Mouse (Mus musculus) embryo, embryonic 9.5 days (tissue): ENCODE measurements around the gene Gdf1.

Experiments used
- DNase-seq: peaks from one replicate; pipeline ENCODE4 v3.0.0-alpha.2; 2017; ENCODE audit errors: extremely low spot score

The Gdf1 gene

DNA sequence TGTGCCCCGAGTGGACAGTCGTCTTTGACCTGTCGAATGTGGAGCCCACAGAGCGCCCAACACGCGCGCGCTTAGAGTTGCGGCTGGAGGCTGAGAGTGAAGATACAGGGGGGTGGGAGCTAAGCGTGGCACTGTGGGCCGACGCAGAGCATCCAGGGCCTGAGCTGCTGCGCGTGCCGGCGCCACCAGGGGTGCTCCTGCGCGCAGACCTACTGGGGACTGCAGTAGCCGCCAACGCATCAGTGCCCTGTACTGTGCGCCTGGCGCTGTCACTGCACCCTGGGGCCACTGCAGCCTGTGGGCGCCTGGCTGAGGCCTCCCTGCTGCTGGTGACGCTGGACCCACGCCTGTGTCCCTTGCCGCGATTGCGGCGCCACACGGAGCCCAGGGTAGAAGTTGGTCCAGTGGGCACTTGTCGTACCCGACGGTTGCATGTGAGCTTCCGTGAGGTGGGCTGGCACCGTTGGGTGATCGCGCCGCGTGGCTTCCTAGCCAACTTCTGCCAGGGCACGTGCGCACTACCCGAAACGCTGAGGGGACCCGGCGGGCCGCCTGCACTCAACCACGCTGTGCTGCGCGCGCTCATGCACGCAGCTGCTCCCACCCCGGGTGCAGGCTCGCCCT lies 1.2 kb downstream of the Gdf1 start:
- no peak for DNase-seq

DNA sequence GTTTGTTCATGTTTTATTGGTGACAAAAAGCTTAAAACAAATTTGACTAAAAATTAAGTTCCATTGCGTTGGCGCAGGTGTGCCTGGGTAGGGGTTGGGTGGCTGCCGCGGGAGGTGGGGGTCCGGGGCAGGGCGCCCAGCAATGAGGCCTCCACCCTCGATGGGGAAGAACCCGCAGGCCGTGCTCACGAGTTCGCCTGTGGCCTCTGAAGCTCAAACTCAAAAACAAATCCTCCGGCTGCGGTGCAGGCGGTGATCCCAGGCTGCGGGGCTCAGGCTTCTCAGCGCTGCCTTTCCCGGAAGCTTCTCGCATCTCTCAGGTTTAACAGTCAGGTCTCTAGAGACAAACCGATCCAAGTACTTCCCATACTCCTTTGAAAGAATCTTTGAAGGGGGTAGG lies 1.9 kb downstream of the Gdf1 start:
- no peak for DNase-seq

DNA sequence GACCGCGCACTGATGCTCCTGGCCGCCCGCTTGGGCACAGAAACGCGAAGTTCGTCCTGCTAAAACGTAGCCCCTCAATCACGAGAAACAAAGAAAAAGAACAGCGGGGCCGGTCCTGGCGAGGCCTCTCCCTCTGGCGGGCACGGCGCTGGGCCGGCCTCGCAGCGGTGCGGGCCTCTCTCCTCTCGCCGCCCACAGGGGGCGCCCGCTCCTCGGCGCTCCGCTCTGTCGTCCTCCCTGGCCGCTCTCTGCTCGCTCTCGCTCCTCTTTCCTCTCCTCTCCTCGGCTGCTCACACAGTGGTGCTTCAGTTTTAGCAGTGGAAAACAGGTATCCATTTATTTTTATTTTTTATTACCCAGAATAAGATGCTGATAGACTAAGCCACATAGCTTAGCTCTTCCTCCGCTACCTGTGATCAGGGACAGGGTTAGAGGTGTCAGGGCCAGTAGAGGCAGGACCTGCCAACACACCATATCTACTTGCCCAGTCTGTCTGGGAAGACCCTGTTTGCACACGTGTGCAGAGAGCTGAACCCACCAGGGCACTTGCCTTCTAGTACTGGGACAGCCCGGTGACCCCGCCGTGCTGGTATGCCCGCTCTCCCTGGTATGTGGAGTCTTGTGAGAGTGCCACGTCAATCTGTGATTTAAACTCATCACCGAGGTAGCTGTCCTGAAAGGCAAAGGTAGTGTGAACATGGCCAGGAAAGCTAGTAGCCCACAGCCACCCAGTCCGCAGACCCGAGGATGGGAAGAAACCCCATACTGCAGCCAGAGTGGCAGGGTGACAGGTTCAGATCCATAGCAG lies 2.7 kb downstream of the Gdf1 start:
- peak; percentile 80 for DNase-seq

DNA sequence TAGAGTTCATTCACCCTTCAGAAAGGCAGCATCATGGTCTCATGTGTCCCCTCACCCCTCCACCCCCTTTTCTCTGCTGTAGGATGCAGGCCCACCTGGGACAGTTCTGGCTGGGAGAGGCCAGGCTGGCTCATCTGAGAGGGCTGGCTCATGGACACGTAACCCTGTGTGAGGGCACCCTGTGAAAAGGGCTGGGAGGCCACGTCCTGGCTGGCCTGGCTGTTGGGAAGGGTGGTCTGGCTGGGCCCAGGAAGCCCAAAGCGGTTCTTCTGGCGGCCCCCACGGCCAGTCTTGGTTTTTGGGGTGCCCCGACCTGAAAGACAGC lies 3.2 kb downstream of the Gdf1 start:
- no peak for DNase-seq

DNA sequence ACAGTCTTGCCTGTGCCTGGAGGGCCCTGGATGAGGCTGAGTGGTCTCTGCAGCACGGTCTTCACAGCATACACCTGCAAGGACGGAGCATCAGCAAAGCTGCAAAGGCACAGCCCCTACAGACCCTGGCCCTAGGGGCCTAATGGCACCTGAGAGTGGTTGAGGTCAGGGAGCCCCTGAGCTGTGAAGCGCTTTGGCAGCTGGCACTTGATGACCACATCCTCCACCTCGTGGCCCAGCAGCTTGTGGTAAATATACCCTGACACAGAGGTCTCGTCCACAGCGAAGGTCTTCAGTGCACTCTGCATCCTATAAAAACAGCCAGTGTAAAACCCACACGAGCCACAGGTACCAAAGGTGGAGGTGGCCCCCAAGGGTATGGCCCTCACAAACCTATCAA lies 9.3 kb downstream of the Gdf1 start:
- DNase-seq: no peak

GRCm38 (mm10) chr8:70340659-70341058 lies 11.0 kb downstream of the Gdf1 start:
- DNase-seq: no peak

DNA sequence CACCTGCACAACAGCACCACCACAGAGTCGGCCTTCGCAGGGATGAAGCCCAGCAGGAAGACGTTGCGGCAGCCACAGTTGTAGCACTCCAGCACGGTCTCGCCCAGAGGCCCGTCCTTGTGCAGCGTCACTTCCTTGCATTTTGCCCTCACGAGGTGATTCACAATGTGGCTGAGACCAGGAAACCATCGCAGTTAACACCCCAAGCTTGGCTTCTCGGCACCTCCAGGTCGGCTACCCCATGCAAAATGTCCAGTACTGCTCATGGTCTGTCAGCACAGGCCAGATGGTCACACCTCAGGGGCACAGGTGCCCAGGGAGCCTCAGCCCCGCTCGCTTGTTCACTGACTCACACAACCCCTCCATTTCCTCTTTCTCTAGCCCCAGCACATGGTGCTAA lies 12.4 kb downstream of the Gdf1 start:
- no peak for DNase-seq

- no peak for DNase-seq
Measured at GRCm38 (mm10) chr8:70343076-70343475, 13.5 kb downstream of the Gdf1 start.

DNA sequence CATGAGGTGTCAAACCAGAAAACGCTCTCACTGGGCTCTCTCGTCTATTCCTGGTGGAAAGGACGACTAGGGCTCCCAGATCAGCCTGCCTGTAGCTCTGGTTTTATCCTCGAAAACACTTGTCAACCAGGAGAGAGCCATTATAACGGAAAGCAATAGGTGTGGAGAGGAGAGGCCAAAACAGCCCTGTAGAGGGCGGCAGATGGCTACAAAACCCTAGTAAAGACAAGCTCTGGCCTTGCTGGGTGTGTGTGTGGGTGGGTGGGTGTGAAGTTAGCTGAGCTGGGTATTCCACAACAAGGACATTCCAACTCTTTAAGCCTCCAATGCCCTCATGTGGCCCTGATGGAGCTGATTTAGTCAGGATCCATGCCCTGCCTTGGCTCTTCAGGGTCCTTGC lies 14.1 kb downstream of the Gdf1 start:
- peak; percentile 49 for DNase-seq

DNA sequence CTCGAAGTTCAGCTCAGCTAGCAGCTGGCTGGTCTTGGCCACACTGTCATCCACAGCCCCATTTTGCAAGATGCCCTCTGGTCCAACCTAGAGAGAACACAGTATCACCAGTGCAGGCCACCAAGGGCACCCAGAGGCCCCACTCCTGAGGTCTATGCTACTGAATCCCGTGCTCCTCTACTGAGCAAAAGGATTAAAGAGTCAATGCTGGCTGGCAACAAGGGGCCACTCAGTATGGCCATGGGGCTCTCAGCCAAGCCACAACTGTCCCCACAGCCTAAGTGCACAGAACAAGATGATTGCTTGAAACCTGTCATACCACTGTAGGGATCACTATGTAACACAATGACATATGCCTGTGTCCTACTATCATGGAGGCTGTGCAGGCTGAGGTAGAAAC lies 14.7 kb downstream of the Gdf1 start:
- DNase-seq: no peak

DNA sequence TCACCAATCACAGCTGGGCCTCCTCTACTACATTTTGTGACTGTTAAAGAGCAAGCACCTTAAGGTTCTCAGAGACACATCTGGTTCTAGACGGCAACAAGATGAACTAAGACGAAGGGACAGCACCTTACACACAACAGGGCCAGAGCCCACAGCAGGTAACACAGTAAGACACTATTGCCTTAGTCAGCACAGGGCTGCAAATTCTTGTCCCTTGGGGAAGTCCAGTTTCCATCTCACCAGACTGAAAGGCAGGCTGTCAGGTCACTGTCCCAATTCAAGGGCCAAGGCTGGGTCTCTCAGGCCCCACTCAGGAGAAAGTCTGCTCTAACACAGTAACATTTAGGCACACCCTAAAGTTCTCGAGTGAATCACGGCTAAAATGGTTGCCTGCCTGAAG lies 17.8 kb downstream of the Gdf1 start:
- DNase-seq: no peak

DNA sequence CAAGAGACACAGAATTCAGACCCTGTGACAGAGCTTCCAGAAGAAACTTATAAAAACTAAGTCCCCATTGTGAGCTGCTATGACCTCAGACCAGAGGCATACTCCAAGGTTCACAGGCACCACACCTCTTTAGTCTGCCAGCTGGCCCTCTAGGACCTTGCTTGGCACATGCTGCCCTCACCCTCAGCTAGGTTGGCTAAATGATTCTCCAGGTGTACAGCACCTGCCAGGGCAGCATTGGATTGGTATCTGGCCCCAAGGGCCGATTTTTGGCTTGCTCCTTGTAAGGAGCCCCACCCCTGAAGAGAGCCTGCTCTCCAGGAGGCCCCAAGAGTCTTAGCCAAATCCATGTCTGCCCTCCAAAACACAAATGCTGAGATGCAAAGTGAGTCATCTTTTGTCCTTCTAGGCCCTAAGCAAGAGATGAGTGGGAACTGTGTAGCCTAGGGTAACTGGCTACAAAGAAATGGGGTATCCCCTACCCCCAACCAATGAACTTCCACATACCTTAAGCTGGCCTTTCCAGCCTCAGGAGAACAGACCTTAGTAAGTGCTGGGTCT lies 18.3 kb downstream of the Gdf1 start:
- DNase-seq: no peak

GRCm38 (mm10) chr8:70351035-70351999 lies 21.7 kb downstream of the Gdf1 start:
- DNase-seq: no peak

DNA sequence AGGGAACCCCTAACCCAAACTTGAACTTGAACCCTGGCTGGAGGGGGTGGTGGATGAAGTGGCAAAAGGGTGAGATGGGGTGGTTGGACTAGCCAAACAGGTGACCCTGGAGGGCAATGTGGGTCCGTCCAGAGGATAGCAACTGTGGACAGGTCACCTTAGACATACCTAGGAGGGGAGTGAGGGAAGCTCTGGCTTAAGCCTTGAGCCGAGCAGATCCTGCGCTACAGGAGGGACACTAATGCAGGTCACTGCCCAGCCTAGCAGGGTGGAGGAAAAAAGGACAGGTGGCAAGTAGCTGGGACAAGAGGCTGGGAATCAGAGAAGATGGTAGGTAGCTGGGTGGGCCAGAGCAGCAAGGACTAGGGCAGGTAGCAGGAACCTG lies 22.4 kb downstream of the Gdf1 start:
- no peak for DNase-seq

DNA sequence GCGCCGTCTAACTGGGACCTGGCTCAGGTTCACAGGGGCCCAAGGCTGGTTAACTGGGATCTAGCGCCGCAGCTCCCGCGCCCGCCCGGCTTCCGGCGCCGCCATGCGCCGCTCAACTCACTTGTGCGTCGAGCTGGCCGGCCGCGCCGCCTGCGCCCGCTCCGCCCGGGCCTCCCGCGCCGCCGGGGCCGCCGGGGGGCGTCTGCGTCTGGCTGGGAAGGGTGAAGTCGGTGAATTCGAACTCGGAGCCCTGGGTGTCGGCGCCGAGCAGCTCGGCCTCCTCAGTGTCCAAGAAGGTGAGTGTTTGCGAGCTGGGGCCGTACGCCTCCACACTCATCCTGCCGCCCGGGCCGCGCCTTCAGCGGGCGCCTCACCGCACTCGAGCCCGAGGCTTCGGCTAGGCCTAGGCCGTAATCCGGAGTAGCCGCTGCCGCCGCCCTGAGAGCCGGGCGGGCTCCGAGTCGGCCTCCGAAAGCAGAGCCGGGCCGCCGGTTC lies 23.1 kb downstream of the Gdf1 start:
- no peak for DNase-seq

DNA sequence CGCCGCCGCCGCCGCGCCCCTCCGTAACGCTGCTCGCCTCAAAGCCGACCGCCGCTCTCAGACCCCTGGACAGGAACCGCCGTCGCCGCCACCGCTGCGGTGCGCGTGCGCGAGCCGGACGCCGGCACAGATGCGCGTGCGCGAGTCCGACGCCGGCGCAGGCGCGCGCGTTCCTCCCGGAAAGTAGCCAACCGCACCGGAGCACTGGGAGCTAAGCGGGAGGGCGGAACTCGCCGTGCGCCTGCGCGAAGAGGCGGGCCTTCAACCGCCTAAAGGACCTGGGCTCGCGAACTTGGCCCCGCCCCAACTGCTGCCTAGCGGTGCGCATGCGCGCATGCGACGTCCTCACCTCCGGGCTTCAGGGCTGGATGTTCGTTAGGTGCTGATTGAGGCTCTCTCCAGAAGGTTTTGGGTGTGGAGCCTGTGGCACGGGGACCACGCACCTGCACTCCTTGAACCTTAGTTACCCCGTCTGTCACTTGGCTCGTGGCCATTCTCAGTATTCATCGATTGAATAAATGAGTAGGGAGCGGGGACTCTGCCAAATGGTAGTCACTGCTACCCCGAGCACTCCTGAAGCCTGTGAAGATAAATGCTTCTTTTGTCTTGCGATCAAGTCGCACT lies 23.7 kb downstream of the Gdf1 start, which contains the start of gene Upf1:
Upf1 (minus strand) TSS at position 85 of the 624 bp plus-strand sequence.
- DNase-seq: peak; percentile 98

GRCm38 (mm10) chr8:70354004-70354403 lies 24.4 kb downstream of the Gdf1 start:
- no peak for DNase-seq

GRCm38 (mm10) chr8:70356111-70356510 lies 26.5 kb downstream of the Gdf1 start:
- no peak for DNase-seq

GRCm38 (mm10) chr8:70359411-70359810 lies 29.8 kb downstream of the Gdf1 start:
- DNase-seq: no peak

GRCm38 (mm10) chr8:70360769-70361168 lies 31.2 kb downstream of the Gdf1 start:
- DNase-seq: peak; percentile 39

- DNase-seq: no peak
Measured at GRCm38 (mm10) chr8:70361484-70362032, 31.9 kb downstream of the Gdf1 start.
